Mouse (Mus musculus) testis, adult 2 months (tissue): ENCODE measurements around the gene Coasy. TPM values are rescaled to one million over a fixed set of nuclear protein-coding genes. Genes with fewer than 3 reads are reported as not detected.
"Not testable (repeated sequence)": the region's sequence is repeated elsewhere in the genome, so short reads cannot be mapped to it uniquely, and the experiment has no call there.

Experiments used
- H3K27ac ChIP-seq: fragments of 200-500 bp; 2 replicates; pipeline ENCODE4 v1.5.1; 2012; ENCODE audit warnings: low read depth, low read length; ENCODE audit not compliant: control insufficient read depth, insufficient read depth
- H3K27me3 ChIP-seq: fragments of 200-500 bp; 2 replicates; pipeline ENCODE4 v1.6.1; 2012; ENCODE audit warnings: mild to moderate bottlenecking, low read length, moderate library complexity; ENCODE audit not compliant: control insufficient read depth, insufficient read depth
- H3K36me3 ChIP-seq: fragments of 200-500 bp; 2 replicates; pipeline ENCODE4 v1.6.1; 2012; ENCODE audit warnings: mild to moderate bottlenecking, low read length; ENCODE audit not compliant: control insufficient read depth, insufficient read depth
- H3K4me1 ChIP-seq: fragments of 200-500 bp; 2 replicates; pipeline ENCODE4 v1.6.1; 2012; ENCODE audit warnings: low read length; ENCODE audit not compliant: control insufficient read depth, insufficient read depth
- H3K4me3 ChIP-seq: fragments of 200-500 bp; 2 replicates; pipeline ENCODE4 v1.5.1; 2012; ENCODE audit warnings: low read depth, mild to moderate bottlenecking, low read length, moderate library complexity, mixed read lengths; ENCODE audit not compliant: control insufficient read depth
- CTCF ChIP-seq: fragments of 200-500 bp; IDR thresholded peaks from 2 replicates; pipeline ENCODE4 v1.5.1; 2012; ENCODE audit warnings: low read depth, mild to moderate bottlenecking, inconsistent platforms, low read length, moderate library complexity; ENCODE audit not compliant: control insufficient read depth, insufficient read depth, insufficient replicate concordance
- POLR2A ChIP-seq: fragments of 200-500 bp; IDR thresholded peaks from 2 replicates; pipeline ENCODE4 v1.6.1; 2012; ENCODE audit warnings: low read depth, mild to moderate bottlenecking, inconsistent platforms, low read length, moderate library complexity; ENCODE audit not compliant: control insufficient read depth
- polyA plus RNA-seq: library from polyadenylated mRNA; depleted of rRNA; stranded (reverse); fragments of >200 nt; gene quantifications from 2 replicates; pipeline ENCODE4 v1.2.3, GENCODE M21; 2012

The Coasy gene
- polyA plus RNA-seq, 1 experiment: 21.0 TPM

DNA sequence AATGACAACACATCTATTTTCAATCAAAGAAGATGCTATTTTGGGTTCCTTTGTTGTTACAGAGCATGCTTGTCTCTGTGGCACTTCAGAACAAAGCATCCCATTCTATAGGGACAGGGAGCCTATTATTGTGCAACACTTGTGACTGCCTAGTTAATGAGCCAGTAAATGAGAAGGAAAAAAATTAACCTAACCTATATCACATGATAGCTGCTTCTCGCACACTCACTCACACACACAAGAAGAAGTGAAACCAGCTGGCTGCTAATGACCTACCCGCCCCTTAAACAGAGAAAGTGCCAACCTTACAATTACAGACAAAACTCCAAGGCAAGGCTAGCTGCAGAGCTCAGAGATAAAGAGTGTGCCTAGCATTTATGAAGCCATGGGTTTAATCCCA lies 33.2 kb downstream of the Coasy start:
- Histone ChIP-seq H3K27me3 (no peaks in the 10 kb centered on the region), H3K4me1 (peaks cover 3% of the 10 kb centered on the region), H3K36me3 (no peaks in the 10 kb centered on the region), H3K27ac (no peak overlapping the region), H3K4me3 (no peak overlapping the region)
- TF ChIP-seq CTCF (no peak), POLR2A (no peak)

DNA sequence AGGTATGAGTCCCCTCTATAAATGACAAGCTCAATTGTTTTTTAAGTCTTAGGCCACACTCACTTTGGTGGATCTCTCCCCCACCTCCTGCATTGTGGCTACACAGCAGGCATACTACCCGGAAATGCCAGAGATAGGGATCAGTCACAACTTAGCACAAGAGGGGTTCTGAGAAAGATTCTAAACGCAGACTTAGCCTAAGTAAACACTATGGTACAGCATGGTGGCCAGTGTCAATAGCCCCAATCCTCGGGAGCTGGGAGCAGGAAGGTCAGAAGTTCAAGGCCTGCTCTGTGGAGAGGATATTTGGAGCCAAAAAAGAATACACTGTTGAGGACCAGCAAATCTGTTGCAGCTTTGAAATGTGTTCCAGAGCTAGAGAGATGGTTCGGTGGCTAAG lies 35.7 kb downstream of the Coasy start:
- H3K36me3 ChIP-seq: no peaks in the 10 kb centered on the region
- TF ChIP-seq CTCF: no peak
- no peak for TF ChIP-seq POLR2A
- peaks cover 7% of the 10 kb centered on the region for H3K4me1 ChIP-seq
- H3K27me3 ChIP-seq: no peaks in the 10 kb centered on the region
- no peak overlapping the region for H3K27ac ChIP-seq
- H3K4me3 ChIP-seq: peak overlapping the region; percentile 89

DNA sequence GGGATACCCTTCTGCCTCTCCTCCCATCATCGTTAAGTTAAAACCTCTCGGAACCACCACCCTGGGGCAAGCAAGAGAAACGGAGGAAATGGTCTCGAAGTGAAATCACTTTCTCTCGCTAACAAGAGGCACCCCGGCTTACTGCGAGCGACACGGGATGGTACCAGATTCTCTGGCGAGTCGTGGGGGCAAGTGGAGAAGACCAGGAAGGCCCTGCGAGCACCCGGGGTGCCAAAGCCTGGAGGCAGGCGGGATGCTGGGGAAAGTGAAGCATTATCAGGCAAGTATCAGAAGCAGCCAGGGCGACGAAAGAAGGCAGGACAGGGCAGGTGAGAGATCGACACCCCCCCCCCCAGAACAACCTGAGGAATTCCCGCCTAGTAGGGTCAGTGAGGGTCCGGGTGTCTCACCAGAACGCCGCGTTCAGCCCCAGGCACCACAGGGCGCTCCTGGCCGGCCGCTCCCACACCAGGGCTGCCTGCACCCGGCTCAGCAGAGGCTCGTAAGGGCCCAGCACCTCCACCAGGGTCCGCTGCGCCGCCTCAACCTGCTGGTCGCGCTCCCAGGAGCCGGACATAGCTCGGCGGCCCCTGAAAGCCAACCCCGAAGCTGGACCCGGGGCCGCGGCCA lies 36.9 kb downstream of the Coasy start:
- no peaks in the 10 kb centered on the region for H3K36me3 ChIP-seq
- H3K27ac ChIP-seq: peak overlapping the region; percentile 71
- peaks cover 7% of the 10 kb centered on the region for H3K4me1 ChIP-seq

DNA sequence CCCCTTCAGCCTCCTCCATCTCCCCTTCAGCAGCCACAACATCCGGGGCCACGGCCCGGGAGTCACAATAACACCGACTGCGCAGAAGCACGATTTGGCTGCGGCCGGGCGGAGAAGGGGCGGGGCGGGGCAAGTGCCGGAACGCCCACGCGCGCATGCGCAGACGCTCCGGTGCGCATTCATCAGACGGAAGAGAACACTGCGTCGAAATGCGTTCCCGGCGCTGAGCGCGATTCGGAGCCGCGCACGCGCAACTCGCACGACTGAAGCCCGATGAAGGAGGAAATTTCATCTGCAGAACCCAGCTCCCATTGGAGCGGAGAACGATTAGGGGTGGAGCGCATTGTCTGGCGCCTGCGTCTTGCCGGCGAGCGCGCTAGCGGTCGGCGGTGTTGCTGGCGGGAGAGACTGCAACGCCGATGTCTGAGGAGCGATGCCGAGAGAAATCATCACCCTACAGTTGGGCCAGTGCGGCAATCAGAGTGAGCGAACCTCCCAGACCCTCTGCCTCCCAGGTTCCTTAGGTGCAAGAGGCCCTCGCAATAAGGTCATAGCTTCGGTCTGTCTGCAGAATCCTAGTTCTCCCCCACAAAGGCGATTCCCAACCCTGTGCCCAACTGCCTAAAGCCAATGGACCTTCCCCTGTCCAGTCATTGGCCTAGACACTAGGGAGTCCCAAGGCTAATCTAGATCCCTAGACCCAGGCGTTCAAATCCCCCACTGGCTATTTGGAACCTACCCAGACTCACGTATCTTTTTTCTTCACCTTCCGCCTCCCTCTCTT lies 37.6 kb downstream of the Coasy start, which contains the start of the genes Retreg3 and Tubg1:
Gene Retreg3, minus strand, starts transcription at position 133 of the 784 bp plus-strand sequence.
Gene Tubg1, plus strand, starts transcription at position 178 of the 784 bp plus-strand sequence.
- Histone ChIP-seq H3K36me3 (no peaks in the 10 kb centered on the region), H3K27ac (peak within 1 kb of the TSS; percentile 85), H3K4me1 (peaks cover 7% of the 10 kb centered on the region), H3K27me3 (no peaks in the 10 kb centered on the region), H3K4me3 (peak within 1 kb of the TSS; percentile 89)
- peak; percentile 93 for TF ChIP-seq POLR2A
- TF ChIP-seq CTCF: no peak

More for the DNA sequence above, 36.9 kb downstream of the Coasy start:
- no peaks in the 10 kb centered on the region for H3K27me3 ChIP-seq
- peak overlapping the region; percentile 89 for H3K4me3 ChIP-seq
- TF ChIP-seq CTCF: no peak
- TF ChIP-seq POLR2A: no peak

DNA sequence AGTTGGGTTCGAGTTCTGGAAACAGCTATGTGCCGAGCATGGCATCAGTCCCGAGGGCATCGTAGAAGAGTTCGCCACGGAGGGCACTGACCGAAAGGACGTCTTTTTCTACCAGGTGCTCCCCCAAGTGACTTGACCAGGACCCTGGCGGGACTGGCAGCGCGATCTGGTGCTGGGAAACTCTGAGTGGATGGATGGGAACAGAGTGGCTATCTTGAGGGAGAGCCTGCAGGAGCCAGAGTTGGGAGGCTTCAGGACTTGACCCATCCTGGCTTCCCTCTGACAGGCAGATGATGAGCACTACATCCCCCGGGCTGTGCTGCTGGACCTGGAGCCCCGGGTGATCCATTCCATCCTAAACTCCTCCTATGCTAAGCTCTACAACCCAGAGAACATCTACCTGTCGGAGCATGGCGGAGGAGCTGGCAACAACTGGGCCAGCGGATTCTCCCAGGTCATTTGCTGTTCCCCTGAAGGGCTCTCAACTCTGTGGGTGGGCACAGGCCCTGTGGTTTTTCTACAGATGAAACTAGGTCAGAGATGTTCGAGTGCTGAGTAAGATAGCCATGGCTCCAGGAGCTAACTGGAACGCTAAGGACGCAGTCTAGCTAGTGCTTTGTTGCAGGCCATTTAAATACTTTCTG lies 38.3 kb downstream of the Coasy start:
- no peak for TF ChIP-seq CTCF
- TF ChIP-seq POLR2A: no peak
- peak overlapping the region; percentile 85 for H3K27ac ChIP-seq
- no peaks in the 10 kb centered on the region for H3K36me3 ChIP-seq
- peak overlapping the region; percentile 89 for H3K4me3 ChIP-seq
- H3K27me3 ChIP-seq: no peaks in the 10 kb centered on the region
- peaks cover 7% of the 10 kb centered on the region for H3K4me1 ChIP-seq

DNA sequence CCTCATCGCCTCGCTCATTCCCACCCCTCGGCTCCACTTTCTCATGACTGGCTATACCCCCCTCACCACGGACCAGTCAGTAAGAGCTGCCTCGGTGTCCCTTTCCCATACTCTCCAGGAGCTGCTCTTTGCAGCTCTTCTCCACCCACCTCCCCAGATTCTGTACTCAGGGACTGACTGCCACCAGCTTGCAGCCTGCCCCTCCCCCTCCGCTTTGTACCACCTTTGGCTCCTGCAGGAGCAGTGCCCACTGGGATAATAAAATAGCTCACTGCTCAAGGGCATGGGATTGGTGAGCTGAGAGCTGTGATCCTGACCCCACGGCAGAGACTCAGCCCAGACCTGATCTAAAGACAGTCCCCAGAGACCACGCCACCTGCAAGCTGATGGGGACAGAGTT lies 42.1 kb downstream of the Coasy start:
- not testable (repeated sequence) for H3K36me3 ChIP-seq, H3K27ac ChIP-seq, H3K4me1 ChIP-seq, H3K4me3 ChIP-seq, H3K27me3 ChIP-seq

DNA sequence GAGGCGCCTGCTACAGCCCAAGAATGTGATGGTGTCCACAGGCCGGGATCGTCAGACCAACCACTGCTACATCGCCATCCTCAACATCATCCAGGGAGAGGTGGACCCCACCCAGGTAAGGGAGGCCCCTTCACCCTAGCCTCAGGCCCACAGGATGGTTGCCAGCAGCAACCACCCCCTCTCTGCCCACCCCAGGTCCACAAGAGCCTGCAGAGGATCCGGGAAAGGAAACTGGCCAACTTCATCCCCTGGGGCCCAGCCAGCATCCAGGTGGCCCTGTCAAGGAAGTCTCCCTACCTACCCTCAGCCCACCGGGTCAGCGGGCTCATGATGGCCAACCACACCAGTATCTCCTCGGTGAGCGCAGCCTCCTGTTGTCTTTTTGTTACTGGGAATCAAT lies 42.6 kb downstream of the Coasy start:
- H3K36me3 ChIP-seq, H3K4me3 ChIP-seq, H3K27me3 ChIP-seq, H3K27ac ChIP-seq, H3K4me1 ChIP-seq: not testable (repeated sequence)
